Mouse (Mus musculus): ENCODE measurements around the gene Eif3l.
A peak's percentile ranks its signal among the peaks of the same experiment; 100 is the strongest.
"Not testable (repeated sequence)": the region's sequence is repeated elsewhere in the genome, so short reads cannot be mapped to it uniquely, and the experiment has no call there.

The Eif3l gene

GRCm38 (mm10) chr15:79074913-79075532 is at the start of gene Eif3l:
Gene Eif3l, plus strand, starts transcription at chr15:79075179.
- peak; percentile 91 for DNase-seq (ENCODE audit: low spot score)

DNA sequence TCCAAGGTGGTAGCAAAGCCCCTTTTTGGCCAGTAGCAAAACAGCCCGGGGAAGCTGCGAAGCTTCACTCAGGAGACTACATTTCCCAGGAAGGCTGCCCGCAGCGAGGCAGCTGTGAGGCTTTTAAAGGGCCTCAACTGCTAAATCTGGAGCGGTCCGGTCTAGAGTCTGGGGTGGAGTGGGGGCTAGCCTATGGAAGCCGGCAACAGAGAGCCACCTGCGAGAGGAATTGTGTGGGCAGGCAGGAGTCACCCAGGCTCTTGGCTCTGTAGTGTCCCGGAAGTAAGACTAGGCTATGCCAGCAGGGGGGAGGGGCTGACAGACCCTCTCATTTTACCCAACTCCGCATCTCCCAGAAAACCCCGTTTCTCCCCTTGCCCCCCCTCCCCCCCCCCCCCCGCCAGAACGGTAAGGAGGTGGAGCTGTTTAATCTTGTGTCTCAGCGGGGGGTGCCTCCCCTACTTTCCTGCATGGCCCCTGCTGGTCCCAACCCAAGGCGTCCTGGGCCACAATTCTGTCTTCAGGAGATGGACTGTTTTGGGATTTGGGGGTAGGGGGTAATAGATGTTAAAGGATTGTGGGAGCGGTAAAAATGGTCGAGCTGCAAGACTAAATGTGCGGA is 49.2 kb upstream of the Eif3l start:
- DNase-seq (ENCODE audit: low spot score) = no peak

GRCm38 (mm10) chr15:79026511-79027290 is 48.3 kb upstream of the Eif3l start:
- DNase-seq (ENCODE audit: low spot score) = no peak

DNA sequence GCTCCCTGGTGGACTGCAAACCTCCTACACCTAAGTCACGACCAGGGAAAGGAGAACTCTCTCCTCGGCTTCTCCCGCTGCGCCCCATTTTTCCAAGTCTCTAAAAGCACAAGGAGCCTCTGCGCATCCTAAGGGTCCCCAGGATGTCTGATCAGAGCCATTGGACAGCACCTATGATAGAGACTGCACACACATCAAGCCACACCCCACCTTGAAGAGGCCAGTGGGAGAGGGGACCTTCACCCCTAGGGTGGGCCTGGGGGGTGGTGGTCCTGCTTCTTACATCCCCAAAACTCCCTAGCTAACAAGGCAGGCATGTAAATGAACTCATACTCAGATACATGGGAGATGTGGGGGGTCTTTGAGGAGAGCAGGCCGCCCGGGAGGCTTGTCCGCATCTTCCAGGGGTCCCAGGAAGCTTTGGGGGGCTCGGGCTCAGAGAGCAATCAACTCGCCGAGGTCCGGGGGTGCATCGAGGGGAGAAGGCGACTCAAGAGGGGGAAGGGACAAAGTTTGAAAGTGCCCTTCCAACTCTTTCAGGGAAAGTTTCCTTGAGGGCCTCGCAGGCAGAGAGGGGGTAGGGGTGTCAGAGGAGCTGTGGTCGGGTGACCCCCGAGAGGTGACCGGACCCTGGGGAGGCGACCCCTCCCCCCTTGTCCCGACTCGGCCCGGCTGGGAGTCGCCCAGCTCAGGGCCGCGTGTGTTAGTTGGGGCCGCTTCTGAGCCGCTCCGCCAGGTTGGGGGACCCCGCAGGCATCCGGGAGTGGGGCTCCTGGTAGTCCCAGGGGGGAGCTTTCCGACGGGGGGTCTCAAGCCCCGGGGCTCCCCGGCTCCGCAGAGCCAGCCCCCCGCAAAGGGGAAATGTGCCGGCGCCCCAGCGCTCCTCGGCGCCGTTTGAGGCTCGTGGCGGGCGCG is 47.4 kb upstream of the Eif3l start:
- DNase-seq (ENCODE audit: low spot score) = no peak

DNA sequence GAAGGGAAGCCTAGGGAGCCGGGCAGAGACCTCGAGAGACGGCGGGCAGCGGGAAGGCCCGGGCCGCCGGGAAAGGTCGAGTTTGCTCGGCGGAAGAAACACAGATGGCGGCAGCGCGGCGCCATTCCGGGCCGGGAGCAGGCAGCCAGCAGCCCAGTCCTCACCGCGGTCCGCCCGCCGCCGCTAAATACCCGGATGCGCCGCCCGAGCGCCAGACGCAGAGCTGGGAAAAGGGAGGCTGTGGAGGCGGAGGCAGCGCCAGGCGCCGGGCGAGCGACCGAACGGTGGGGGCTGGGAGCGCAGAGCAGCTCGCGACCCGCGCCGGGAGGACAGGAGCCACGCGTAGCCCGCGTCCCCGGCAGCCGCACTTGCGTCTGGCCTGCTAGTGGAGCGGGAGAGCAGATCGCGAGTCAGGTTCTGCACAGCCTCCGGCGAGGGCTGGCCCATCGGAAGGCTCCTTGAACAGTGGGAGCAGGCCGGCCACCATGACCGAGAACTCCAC is 46.7 kb upstream of the Eif3l start, which contains the start of gene H1f0:
H1f0 (plus strand) TSS at position 214 of the 502 bp plus-strand sequence.
- peak; percentile 94 for DNase-seq (ENCODE audit: low spot score)

GRCm38 (mm10) chr15:79028823-79029484 is 46.0 kb upstream of the Eif3l start:
- no peak for DNase-seq (ENCODE audit: low spot score)

GRCm38 (mm10) chr15:79029519-79030241 is 45.3 kb upstream of the Eif3l start:
- DNase-seq (ENCODE audit: low spot score) = no peak

GRCm38 (mm10) chr15:79030551-79031435 is 44.2 kb upstream of the Eif3l start:
- peak; percentile 94 for DNase-seq (ENCODE audit: low spot score)

GRCm38 (mm10) chr15:79031908-79032307 is 43.1 kb upstream of the Eif3l start:
- not testable (repeated sequence) for DNase-seq (ENCODE audit: low spot score)

- DNase-seq (ENCODE audit: low spot score) = peak; percentile 58
Measured at GRCm38 (mm10) chr15:79037913-79038328, 37.1 kb upstream of the Eif3l start.

- DNase-seq (ENCODE audit: low spot score) = no peak
Measured at GRCm38 (mm10) chr15:79038331-79038730, 36.6 kb upstream of the Eif3l start.

- peak; percentile 91 for DNase-seq (ENCODE audit: low spot score)
Measured at GRCm38 (mm10) chr15:79038853-79039252, 36.1 kb upstream of the Eif3l start.

- DNase-seq (ENCODE audit: low spot score) = no peak
Measured at GRCm38 (mm10) chr15:79040501-79041416, 34.2 kb upstream of the Eif3l start.

DNA sequence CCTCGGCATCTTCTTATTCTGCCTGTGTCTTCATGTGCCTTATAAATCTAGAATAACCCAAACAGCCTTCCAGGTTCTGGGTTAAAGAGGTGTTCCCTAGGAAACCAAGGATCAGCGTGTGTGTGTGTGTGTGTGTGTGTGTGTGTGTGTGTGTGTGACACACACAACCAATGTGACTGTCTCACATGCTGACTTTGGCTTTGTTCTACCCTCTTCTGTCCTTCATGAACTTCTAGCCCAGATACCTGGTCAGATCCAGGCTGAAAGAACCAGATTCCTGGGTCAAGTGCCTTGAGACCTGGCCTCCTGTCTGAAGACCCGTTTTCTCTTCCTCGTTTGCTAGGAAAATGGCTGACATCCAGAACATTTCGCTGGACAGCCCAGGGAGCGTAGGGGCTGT is 33.4 kb upstream of the Eif3l start, which contains the start of gene Galr3:
Galr3 (plus strand) TSS at position 301 of the 400 bp plus-strand sequence.
- no peak for DNase-seq (ENCODE audit: low spot score)

DNA sequence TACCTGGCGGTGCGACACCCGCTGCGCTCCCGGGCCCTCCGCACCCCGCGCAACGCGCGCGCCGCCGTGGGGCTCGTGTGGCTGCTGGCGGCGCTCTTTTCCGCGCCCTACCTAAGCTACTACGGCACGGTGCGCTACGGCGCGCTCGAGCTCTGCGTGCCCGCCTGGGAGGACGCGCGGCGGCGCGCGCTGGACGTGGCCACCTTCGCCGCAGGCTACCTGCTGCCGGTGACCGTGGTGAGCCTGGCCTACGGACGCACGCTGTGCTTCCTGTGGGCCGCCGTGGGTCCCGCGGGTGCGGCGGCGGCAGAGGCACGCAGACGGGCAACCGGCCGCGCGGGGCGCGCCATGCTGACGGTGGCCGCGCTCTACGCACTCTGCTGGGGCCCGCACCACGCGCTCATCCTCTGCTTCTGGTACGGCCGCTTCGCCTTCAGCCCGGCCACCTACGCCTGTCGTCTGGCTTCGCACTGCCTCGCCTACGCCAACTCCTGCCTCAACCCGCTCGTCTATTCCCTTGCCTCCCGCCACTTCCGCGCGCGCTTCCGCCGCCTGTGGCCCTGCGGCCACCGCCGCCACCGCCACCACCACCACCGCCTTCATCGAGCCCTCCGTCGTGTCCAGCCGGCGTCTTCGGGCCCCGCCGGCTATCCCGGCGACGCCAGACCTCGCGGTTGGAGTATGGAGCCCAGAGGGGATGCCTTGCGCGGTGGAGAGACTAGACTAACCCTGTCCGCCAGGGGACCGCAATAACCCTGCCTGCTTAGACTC is 32.1 kb upstream of the Eif3l start:
- DNase-seq (ENCODE audit: low spot score) = no peak

- no peak for DNase-seq (ENCODE audit: low spot score)
Measured at GRCm38 (mm10) chr15:79044837-79045236, 30.1 kb upstream of the Eif3l start.

- DNase-seq (ENCODE audit: low spot score) = no peak
Measured at GRCm38 (mm10) chr15:79048186-79048585, 26.8 kb upstream of the Eif3l start.
